Mouse (Mus musculus): ENCODE results near the gene Pheta2. TPM values are rescaled to one million over a fixed set of nuclear protein-coding genes. Genes with fewer than 3 reads are reported as not detected.

Gene Pheta2
- polyA plus RNA-seq, 1 experiment from 2014 or later: 0.27 TPM

DNA sequence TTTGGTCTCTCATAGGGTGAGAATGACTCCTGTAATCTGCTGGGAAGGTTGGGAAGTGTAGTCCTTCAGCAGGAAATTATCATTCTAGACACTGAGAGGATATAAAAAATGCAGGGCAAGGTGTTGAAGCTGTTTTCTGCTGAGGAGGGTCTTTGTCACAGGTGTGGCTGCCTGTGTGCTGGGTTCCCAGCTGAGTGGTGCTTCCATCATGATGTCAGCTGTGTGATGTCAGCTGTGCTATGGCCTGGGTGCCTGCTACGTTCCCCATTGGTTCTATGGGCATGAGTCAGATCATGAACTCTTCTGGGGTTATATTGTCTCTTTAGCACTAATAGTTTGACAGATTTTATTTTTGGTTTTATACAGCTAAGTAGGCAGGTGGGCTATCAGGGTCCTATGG lies 30.1 kb downstream of the Pheta2 start:
- ChIA-PET CTCF (interaction anchor here (0.9 kb wide), 1 partner anchor 11 kb away, joined by 3 read pairs; no protein-coding TSS in a partner anchor), POLR2A (no interaction called here)
- in situ Hi-C loops (cut with MboI; ENCODE audit: low pct_unique_long_range_greater_than_20kb): no loop called here
- ATAC-seq (no peak), DNase-seq (ENCODE audit: low read depth, low spot score) (no peak)
- H3K27me3 ChIP-seq: no peaks in the 10 kb centered on the region
- TF ChIP-seq CTCF (IDR thresholded peaks at IDR 0.05): no peak

DNA sequence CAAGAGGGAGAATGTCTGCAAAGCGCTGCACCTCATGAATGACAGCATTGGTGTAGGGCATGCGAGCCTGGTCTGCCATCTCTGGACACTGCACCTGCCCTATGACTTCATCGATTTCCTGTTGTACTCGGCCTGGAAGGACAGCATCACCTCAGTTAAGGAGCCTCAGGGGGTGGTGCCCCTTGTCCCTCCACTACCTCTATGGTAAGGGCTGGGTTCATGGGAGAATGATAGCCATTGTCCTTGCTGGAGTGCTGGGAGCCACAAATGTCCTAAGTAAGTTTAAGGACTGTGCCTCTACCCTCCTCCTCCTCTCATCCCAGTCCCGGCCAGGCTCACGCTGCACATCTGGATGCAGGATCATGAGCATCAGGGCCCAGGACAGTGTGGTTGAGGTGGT lies 33.7 kb downstream of the Pheta2 start:
- POLR2A ChIA-PET: no interaction called here
- no peak for ATAC-seq
- no peak for TF ChIP-seq CTCF (IDR thresholded peaks at IDR 0.05)
- CTCF ChIA-PET: no interaction called here
- in situ Hi-C loops (cut with MboI; ENCODE audit: low pct_unique_long_range_greater_than_20kb): no loop called here
- no peak for DNase-seq (ENCODE audit: low read depth, low spot score)
- H3K27me3 ChIP-seq: no peaks in the 10 kb centered on the region

DNA sequence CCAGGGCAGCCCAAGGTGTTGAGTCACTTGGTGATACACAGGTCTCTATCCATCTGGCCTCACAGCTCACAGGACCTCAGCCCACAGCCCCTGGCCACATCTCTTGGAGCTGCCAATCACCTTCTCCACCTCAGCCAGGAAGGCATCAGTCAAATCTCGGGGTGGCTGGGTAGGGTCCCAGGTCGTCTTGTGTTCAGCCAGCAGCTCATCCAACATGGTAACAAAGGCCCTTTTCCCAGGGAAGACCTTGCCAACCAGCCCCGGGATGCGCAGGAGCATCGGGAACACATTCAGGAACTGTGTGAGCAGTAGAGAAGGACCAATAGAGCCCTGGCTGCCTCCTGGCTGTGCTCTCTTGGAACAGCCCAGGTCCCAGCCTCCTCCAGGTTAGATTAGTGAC lies 34.2 kb downstream of the Pheta2 start:
- DNase-seq (ENCODE audit: low read depth, low spot score) (no peak), ATAC-seq (no peak)
- no peak for TF ChIP-seq CTCF (IDR thresholded peaks at IDR 0.05)
- ChIA-PET CTCF (no interaction called here), POLR2A (no interaction called here)
- no peaks in the 10 kb centered on the region for H3K27me3 ChIP-seq
- in situ Hi-C loops (cut with MboI; ENCODE audit: low pct_unique_long_range_greater_than_20kb): no loop called here

DNA sequence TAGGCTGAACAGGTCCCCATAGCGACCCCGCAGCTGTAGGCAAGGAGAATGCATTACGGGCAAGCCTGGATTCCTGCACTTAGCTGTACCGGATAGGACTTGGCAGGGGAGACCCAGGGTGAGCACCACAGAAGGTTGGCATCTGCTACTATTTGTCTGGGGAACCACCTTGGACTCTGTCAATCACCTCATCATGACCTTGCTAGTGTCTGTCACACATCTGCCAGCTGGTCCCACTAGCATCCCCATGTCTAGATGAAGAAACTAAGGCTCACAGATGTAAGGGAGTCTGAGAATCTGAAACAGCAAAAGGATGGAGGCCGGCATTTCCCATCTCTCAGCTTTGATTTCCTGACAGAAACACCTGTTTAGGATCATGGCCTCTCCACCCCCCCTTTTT lies 35.7 kb downstream of the Pheta2 start:
- ChIA-PET CTCF (no interaction called here), POLR2A (no interaction called here)
- H3K27me3 ChIP-seq: no peaks in the 10 kb centered on the region
- in situ Hi-C loops (cut with MboI; ENCODE audit: low pct_unique_long_range_greater_than_20kb): no loop called here
- ATAC-seq (no peak), DNase-seq (ENCODE audit: low read depth, low spot score) (no peak)
- TF ChIP-seq CTCF (IDR thresholded peaks at IDR 0.05): no peak

DNA sequence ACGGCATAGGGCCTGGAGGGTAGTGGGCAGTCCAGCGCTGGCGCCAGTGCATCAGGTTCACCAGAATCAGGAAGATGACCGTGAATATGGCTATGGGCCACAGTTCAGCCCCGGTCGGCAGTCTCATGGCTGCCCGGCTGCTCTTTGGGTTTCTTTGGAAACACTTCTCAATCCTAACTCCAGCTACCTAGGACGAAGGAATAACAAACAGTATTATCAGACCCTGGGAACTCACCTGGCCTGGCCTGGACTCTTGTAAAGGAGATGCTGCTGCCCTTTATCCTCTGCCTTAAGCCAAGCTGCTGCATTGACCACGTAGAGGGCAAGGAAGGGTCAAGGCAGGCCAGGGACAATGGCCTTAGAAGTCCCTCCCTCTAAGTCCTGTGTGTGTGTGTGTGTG lies 37.1 kb downstream of the Pheta2 start:
- in situ Hi-C loops (cut with MboI; ENCODE audit: low pct_unique_long_range_greater_than_20kb): no loop called here
- ChIA-PET CTCF (no interaction called here), POLR2A (no interaction called here)
- TF ChIP-seq CTCF (IDR thresholded peaks at IDR 0.05): no peak
- ATAC-seq: no peak
- H3K27me3 ChIP-seq: no peaks in the 10 kb centered on the region
- DNase-seq (ENCODE audit: low read depth, low spot score): no peak

DNA sequence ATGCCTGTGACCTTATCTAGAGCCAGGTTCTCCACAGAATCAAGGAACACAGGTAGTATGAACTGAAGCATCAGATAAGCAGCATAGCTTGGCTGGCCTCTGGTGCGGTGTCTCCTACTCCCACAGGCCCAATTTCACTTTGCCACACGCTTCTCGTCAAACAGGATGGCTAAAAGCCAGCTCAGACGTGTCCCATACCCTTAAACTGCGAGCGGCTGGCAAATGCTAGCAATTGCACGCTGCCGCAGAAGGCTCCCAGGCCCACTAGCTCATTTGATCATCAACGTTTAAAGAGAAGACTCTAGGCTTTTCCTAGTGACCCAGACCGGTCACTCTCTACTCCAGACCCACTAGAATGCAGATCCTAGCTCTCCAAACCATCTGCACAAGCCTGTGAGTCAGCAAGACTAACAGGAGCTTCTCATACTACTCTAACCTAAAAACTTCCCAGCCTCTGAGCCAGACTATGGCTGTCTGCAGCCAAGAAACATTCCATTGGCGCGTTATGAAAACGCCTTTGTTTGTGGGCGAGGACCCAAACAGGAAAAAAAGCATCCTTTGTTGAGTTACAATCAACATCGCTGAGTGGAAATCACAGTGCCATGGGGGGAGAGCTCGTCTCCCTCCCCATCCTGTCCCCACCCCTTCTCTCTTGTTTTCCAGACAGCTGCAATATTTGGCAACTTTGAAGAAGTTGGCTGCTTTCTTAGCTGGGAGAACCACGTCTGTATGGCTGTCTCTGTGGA lies 37.8 kb downstream of the Pheta2 start:
- CTCF ChIA-PET: no interaction called here
- no peak for DNase-seq (ENCODE audit: low read depth, low spot score)
- peaks cover under 1% of the 10 kb centered on the region for H3K27me3 ChIP-seq

DNA sequence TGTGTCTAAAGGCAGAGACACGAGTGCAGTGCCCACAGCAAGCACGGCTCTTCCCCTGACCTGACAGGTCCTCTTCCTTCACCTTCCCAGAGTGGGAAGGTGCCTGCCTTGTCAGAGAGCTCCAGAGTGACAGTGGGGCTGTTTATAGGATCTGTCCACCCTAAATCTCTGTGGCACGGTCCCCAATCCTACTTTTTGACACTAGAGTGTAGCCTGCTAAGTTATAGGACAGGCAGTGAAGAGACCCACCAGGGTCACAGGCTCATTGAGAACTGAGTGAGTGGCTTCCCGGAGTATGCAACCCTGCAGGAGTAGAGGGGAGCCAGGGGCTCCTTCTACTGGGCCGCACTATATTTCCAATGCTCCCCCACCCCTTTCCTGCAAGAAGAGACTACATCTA lies 39.0 kb downstream of the Pheta2 start:
- no peak for TF ChIP-seq CTCF (IDR thresholded peaks at IDR 0.05)
- DNase-seq (ENCODE audit: low read depth, low spot score) (no peak), ATAC-seq (no peak)
- in situ Hi-C loops (cut with MboI; ENCODE audit: low pct_unique_long_range_greater_than_20kb): no loop called here
- H3K27me3 ChIP-seq: peaks cover 7% of the 10 kb centered on the region
- POLR2A ChIA-PET: interaction anchor here (1.0 kb wide), 1 partner anchor 44 kb away, joined by 3 read pairs; no protein-coding TSS in a partner anchor
- CTCF ChIA-PET: no interaction called here

More for the DNA sequence above, 37.8 kb downstream of the Pheta2 start:
- in situ Hi-C loops (cut with MboI; ENCODE audit: low pct_unique_long_range_greater_than_20kb): no loop called here
- ATAC-seq: no peak
- no peak for TF ChIP-seq CTCF (IDR thresholded peaks at IDR 0.05)
- POLR2A ChIA-PET: interaction anchor here (1.0 kb wide), 1 partner anchor 43 kb away, joined by 3 read pairs; no protein-coding TSS in a partner anchor

DNA sequence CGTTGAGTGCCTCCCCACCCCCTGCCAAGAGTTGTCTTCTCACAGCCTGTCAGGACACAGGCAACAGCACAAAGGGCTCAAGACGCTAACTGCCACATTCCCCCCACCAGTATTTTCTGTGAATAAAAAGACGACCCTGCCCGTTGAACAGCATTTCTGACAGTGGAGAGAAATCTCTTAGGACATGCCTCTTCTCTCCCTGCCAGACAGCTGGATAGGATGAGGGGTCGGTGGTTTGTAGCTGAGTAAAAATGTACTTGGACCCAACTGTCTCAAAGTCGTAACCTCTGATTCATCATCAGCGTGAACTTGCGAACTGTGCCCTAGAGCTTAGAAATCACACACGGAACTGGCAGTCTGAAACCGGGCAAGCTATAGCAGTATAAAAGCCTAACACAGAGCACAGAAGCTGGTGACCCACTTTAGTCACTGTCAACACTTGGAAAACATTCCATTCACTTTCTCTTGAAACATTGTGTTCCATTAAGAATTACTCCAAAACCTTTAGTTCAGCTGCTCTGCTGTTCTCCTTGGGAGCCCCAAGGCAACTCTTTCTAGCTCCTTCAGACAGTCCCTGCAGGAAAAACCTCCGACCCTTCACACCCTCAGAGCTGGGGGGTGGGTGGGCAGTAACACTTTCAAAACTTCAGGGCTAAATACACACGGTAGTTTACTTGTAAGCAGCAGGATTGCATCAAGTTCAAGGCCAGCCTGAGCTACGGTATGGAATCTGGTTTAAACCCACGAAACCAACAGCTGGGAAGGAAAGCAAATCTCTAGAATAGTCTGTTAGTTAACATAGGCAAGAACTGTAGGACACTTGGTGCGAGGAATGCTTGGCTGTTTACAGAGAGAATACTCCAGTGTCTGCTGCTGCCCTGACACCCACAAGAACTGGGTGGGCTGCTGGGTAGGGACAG lies 39.8 kb downstream of the Pheta2 start:
- ATAC-seq: no peak
- H3K27me3 ChIP-seq: peaks cover 9% of the 10 kb centered on the region
- in situ Hi-C loops (cut with MboI; ENCODE audit: low pct_unique_long_range_greater_than_20kb): no loop called here
- TF ChIP-seq CTCF (IDR thresholded peaks at IDR 0.05): no peak
- ChIA-PET POLR2A (no interaction called here), CTCF (no interaction called here)
- no peak for DNase-seq (ENCODE audit: low read depth, low spot score)

DNA sequence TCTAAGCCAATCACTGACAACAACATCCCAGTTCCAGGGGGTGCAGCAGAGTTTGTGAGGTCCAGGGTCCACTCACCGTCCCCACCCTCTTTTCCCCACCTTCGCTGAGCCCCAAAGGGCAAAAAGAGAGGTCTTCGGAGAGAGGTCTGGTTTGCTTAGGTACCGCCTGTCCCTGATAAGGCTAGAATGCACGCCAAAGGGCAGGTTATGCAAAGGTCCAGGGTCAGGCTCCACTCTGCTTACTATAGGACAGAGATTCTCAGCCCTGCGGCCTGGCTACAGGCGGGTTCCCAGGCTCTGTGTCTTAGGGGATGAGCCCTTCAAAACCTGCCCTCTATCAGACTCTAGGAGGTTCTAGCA lies 40.7 kb downstream of the Pheta2 start:
- ATAC-seq (no peak), DNase-seq (ENCODE audit: low read depth, low spot score) (no peak)
- peaks cover 16% of the 10 kb centered on the region for H3K27me3 ChIP-seq
- ChIA-PET POLR2A (no interaction called here), CTCF (no interaction called here)
- TF ChIP-seq CTCF (IDR thresholded peaks at IDR 0.05): no peak
- in situ Hi-C loops (cut with MboI; ENCODE audit: low pct_unique_long_range_greater_than_20kb): no loop called here

DNA sequence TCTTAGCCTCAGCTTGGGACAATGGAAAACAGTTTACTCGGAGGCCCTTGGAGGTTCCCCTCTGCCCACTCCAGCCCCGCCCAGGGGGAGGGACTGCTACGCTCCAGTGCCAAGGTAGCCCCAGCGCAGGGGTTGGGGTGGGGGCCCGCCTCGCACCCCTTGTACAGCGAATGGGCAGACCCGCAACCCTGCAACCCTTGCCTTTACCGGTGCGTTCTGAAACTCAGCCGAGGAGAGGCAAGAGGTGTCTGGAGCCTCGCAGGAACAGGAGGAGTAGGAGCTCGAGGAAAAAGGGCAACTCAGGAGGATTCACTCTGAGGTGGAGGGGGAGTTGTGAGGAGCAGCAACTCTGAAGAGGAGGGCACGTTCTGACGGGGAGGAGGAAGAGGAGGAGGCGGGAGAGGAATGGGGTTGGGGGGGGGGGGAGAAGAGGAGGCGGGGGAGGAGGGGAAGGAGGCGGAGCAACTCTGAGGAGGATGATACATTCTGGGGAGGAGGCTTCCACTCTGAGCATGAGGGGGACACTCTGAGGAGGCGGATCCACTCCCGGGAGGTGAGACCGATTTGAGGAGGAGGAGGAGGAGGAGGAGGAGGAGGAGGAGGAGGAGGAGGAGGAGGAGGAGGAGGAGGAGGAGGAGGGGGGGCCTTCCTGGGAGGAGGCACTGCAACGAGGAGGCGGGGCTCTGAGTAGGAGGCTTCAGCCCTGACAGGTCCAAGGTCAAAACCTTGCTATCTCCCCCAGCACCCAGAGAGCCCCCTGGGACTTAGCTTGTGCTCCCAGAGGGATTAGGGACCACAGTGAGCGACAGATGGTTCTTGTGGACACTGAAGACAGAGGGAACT lies 41.4 kb downstream of the Pheta2 start, which contains the start of gene Cyp2d22:
Gene Cyp2d22 (minus strand): TSS at position 390 of the 843 bp plus-strand sequence.
- CTCF ChIA-PET: no interaction called here
- peak; percentile 21 for ATAC-seq
- in situ Hi-C loops (cut with MboI; ENCODE audit: low pct_unique_long_range_greater_than_20kb): no loop called here

More for the DNA sequence above, 41.4 kb downstream of the Pheta2 start, which contains the start of gene Cyp2d22:
- H3K27me3 ChIP-seq: peaks cover 22% of the 10 kb centered on the region
- DNase-seq (ENCODE audit: low read depth, low spot score): no peak
- TF ChIP-seq CTCF (IDR thresholded peaks at IDR 0.05): no peak
- POLR2A ChIA-PET: interaction anchor here (0.7 kb wide), 1 partner anchor 9 kb away, joined by 3 read pairs; no protein-coding TSS in a partner anchor
